Mouse (Mus musculus) hindbrain, embryonic 11.5 days (tissue): ENCODE data around the gene Atg4c. TPM values are rescaled to one million over a fixed set of nuclear protein-coding genes. Genes with fewer than 3 reads are reported as not detected.

Source experiments
- ATAC-seq: fragments of 200-750 bp; cut with Nextera tagmentation; 2 replicates; pipeline ENCODE4 v1.8.0; 2017; ENCODE audit warnings: mild to moderate bottlenecking, moderate TSS enrichment, moderate library complexity; ENCODE audit not compliant: low FRiP score
- DNase-seq: peaks from one replicate; pipeline ENCODE4 v3.0.0-alpha.2; 2015; ENCODE audit warnings: low spot score
- H3K27ac ChIP-seq: fragments of 300-500 bp; sonication (generic); 2 replicates; pipeline ENCODE4 v1.5.1; 2014; ENCODE audit warnings: mild to moderate bottlenecking, low read depth, low read length
- H3K27me3 ChIP-seq: fragments of 300-500 bp; sonication (generic); 2 replicates; pipeline ENCODE4 v1.6.1; 2014; ENCODE audit warnings: mild to moderate bottlenecking, low read length, moderate library complexity, mixed read lengths; ENCODE audit not compliant: control insufficient read depth, insufficient read depth
- H3K36me3 ChIP-seq: fragments of 300-500 bp; sonication (generic); 2 replicates; pipeline ENCODE4 v1.6.1; 2014; ENCODE audit warnings: mild to moderate bottlenecking, low read length, moderate library complexity, mixed read lengths; ENCODE audit not compliant: control insufficient read depth, insufficient read depth
- H3K4me1 ChIP-seq: fragments of 300-500 bp; sonication (generic); replicated peaks from 2 replicates; pipeline ENCODE4 v1.6.1; 2014; ENCODE audit warnings: low read length, mixed read lengths; ENCODE audit not compliant: control insufficient read depth, insufficient read depth
- H3K4me2 ChIP-seq: fragments of 300-500 bp; sonication (generic); replicated peaks from 2 replicates; pipeline ENCODE4 v1.6.1; 2014; ENCODE audit warnings: mild to moderate bottlenecking, low read depth, low read length
- H3K4me3 ChIP-seq: fragments of 300-500 bp; sonication (generic); 2 replicates; pipeline ENCODE4 v1.5.1; 2014; ENCODE audit warnings: low read depth, low read length
- H3K9ac ChIP-seq: fragments of 300-500 bp; sonication (generic); 2 replicates; pipeline ENCODE4 v1.6.1; 2014; ENCODE audit warnings: low read depth, low read length
- H3K9me3 ChIP-seq: fragments of 300-500 bp; sonication (generic); 2 replicates; pipeline ENCODE4 v1.6.1; 2016; ENCODE audit warnings: low read length; ENCODE audit not compliant: control insufficient read depth
- WGBS: fragments of 180-500 bp; shearing (Covaris S2); extraction: QIAGEN DNeasy Blood & Tissue Kit; methylation state at CpG from one replicate; pipeline ENCODE4 v1.1.7; 2014; 5-methylcytosine and 5-hydroxymethylcytosine counted together
- polyA plus RNA-seq: library from polyadenylated mRNA; unstranded; fragments of >200 nt; fragmentation: Nextera tagmentation; extraction: Ambion mirVana; gene quantifications from 2 replicates; pipeline ENCODE4 v1.2.1, GENCODE M21; 2014

Atg4c gene
- polyA plus RNA-seq, 1 experiment from 2014 or later: 13.7 TPM

DNA sequence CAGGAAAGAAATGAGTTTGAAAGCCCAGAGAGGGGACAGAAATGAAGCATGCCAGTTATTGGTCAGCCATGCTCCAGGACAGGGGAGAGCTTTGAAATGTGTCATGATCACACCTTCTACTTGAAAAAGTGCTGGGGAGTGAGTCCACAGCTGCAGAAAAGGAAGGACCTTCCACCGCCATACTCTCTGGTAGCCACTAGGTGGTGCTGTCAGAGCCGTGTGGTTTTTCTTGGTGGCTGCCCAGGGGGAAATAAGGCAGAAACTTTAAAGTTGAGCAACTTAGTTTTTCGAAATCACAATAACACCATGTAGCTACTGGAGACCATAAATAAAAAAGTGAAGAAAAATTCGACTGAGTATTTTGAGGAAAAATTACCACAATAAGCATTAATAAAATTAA lies 104.9 kb downstream of the Atg4c start:
- no peak for ATAC-seq
- H3K27me3 ChIP-seq: no peaks in the 10 kb centered on the region
- WGBS: 16% methylated on average over 4 of the region's 4 CpGs
- no peaks in the 10 kb centered on the region for H3K4me1 ChIP-seq
- H3K27ac ChIP-seq: no peak overlapping the region
- H3K9me3 ChIP-seq: peaks cover 4% of the 10 kb centered on the region
- DNase-seq: peak; percentile 68
- no peak overlapping the region for H3K4me2 ChIP-seq
- H3K4me3 ChIP-seq: no peak overlapping the region
- no peaks in the 10 kb centered on the region for H3K36me3 ChIP-seq
- no peak overlapping the region for H3K9ac ChIP-seq

GRCm38 (mm10) chr4:99304793-99305192 lies 111.1 kb downstream of the Atg4c start:
- H3K4me3 ChIP-seq: no peak overlapping the region
- DNase-seq (no peak), ATAC-seq (no peak)
- H3K27me3 ChIP-seq: no peaks in the 10 kb centered on the region
- H3K9ac ChIP-seq: no peak overlapping the region
- peaks cover 4% of the 10 kb centered on the region for H3K9me3 ChIP-seq
- H3K27ac ChIP-seq: no peak overlapping the region
- H3K4me2 ChIP-seq: no peak overlapping the region
- 89% methylated on average over 13 of the region's 13 CpGs for WGBS
- no peaks in the 10 kb centered on the region for H3K36me3 ChIP-seq
- no peaks in the 10 kb centered on the region for H3K4me1 ChIP-seq

Other genes with a start within 250 kb of the Atg4c start
- gene Angptl3, start 163.0 kb upstream of the Atg4c start, polyA plus RNA-seq: 1.0 and 1.5 TPM in 2 replicates
- 104 and 110 TPM in 2 replicates for gene Dock7, start 73.0 kb upstream of the Atg4c start, polyA plus RNA-seq
- 0.17 and 0.18 TPM in 2 replicates for gene Gm12689, start 102.0 kb downstream of the Atg4c start, polyA plus RNA-seq